Mouse (Mus musculus): Measurements from ENCODE around the gene Elp6.

GRCm38 (mm10) chr9:110329655-110330054 is 24.7 kb downstream of the Elp6 start:
- TF ChIP-seq CTCF (IDR thresholded peaks at IDR 0.05; ENCODE audit: borderline replicate concordance, insufficient read depth, low read depth, low read length), result no peak
- TF ChIP-seq POLR2A (IDR thresholded peaks at IDR 0.05; ENCODE audit: borderline replicate concordance, insufficient read depth, low read length), result no peak
